Mouse (Mus musculus): ENCODE data around the gene Satb1.

Gene Satb1

GRCm38 (mm10) chr17:51775070-51775881, 57.8 kb downstream of the Satb1 start:
- DNase-seq, result no peak

- no peak for DNase-seq
These were observed 69.5 kb downstream of the Satb1 start for GRCm38 (mm10) chr17:51763600-51763999.

GRCm38 (mm10) chr17:51762503-51762902, 70.6 kb downstream of the Satb1 start:
- DNase-seq, result no peak

- no peak for DNase-seq
These were observed 72.0 kb downstream of the Satb1 start for GRCm38 (mm10) chr17:51760997-51761655.

GRCm38 (mm10) chr17:51760251-51760887, 72.7 kb downstream of the Satb1 start:
- no peak for DNase-seq

- DNase-seq, result no peak
These were observed 73.6 kb downstream of the Satb1 start for GRCm38 (mm10) chr17:51759509-51759908.

- DNase-seq, result no peak
These were observed 80.9 kb downstream of the Satb1 start for GRCm38 (mm10) chr17:51752142-51752541.

GRCm38 (mm10) chr17:51747204-51747603, 85.9 kb downstream of the Satb1 start:
- no peak for DNase-seq

- DNase-seq, result no peak
These were observed 90.6 kb downstream of the Satb1 start for GRCm38 (mm10) chr17:51742502-51742901.

- DNase-seq, result no peak
These were observed 92.0 kb downstream of the Satb1 start for GRCm38 (mm10) chr17:51741126-51741525.

- DNase-seq, result no peak
These were observed 92.8 kb downstream of the Satb1 start for GRCm38 (mm10) chr17:51740246-51740645.

- DNase-seq, result no peak
These were observed 108.6 kb downstream of the Satb1 start for GRCm38 (mm10) chr17:51724486-51724885.

GRCm38 (mm10) chr17:51695711-51696110, 137.4 kb downstream of the Satb1 start:
- no peak for DNase-seq

- no peak for DNase-seq
These were observed 137.8 kb downstream of the Satb1 start for GRCm38 (mm10) chr17:51695271-51695670.

- no peak for DNase-seq
These were observed 142.6 kb downstream of the Satb1 start for GRCm38 (mm10) chr17:51690526-51690925.

GRCm38 (mm10) chr17:51687226-51687625, 145.9 kb downstream of the Satb1 start:
- DNase-seq, result no peak

All from kidney, postnatal 25 days (tissue).